Mouse (Mus musculus) cerebellum, postnatal 10 days (tissue): ENCODE measurements around the gene Rpgrip1.

Experiments
- DNase-seq, 2 experiments: peaks; one replicate each; pipeline ENCODE4 v3.0.0; 2021; ENCODE audit warnings: mixed read lengths in 2 of 2

The Rpgrip1 gene

GRCm38 (mm10) chr14:52118823-52119608, 8.5 kb downstream of the Rpgrip1 start:
- peak; percentile 84 to 86 for DNase-seq

- no peak for DNase-seq
Observed at GRCm38 (mm10) chr14:52120169-52120568, 9.7 kb downstream of the Rpgrip1 start.

GRCm38 (mm10) chr14:52123918-52124317, 13.4 kb downstream of the Rpgrip1 start:
- DNase-seq = peak; percentile 80 to 87

- DNase-seq = no peak
Observed at GRCm38 (mm10) chr14:52124636-52125035, 14.1 kb downstream of the Rpgrip1 start.

- no peak for DNase-seq
Observed at GRCm38 (mm10) chr14:52133584-52133983, 23.1 kb downstream of the Rpgrip1 start.

GRCm38 (mm10) chr14:52140577-52141444, 30.3 kb downstream of the Rpgrip1 start:
- DNase-seq = no peak

- DNase-seq = no peak
Observed at GRCm38 (mm10) chr14:52141445-52142127, 31.1 kb downstream of the Rpgrip1 start.

- no peak for DNase-seq
Observed at GRCm38 (mm10) chr14:52144165-52144564, 33.7 kb downstream of the Rpgrip1 start.

- peak; percentile 23 to 37 for DNase-seq
Observed at GRCm38 (mm10) chr14:52146540-52146939, 36.0 kb downstream of the Rpgrip1 start.

- no peak for DNase-seq
Observed at GRCm38 (mm10) chr14:52149888-52150287, 39.4 kb downstream of the Rpgrip1 start.

GRCm38 (mm10) chr14:52152179-52152578, 41.7 kb downstream of the Rpgrip1 start:
- no peak for DNase-seq

- DNase-seq = no peak
Observed at GRCm38 (mm10) chr14:52152613-52153012, 42.1 kb downstream of the Rpgrip1 start.

GRCm38 (mm10) chr14:52155008-52155407, 44.5 kb downstream of the Rpgrip1 start:
- no peak for DNase-seq

GRCm38 (mm10) chr14:52160911-52161310, 50.4 kb downstream of the Rpgrip1 start:
- no peak for DNase-seq

- DNase-seq = no peak
Observed at GRCm38 (mm10) chr14:52166571-52166970, 56.1 kb downstream of the Rpgrip1 start.

GRCm38 (mm10) chr14:52188788-52189187, 78.3 kb downstream of the Rpgrip1 start:
- DNase-seq = no peak

GRCm38 (mm10) chr14:52189519-52189918, 79.0 kb downstream of the Rpgrip1 start:
- peak in 1 of 2 experiments; percentile 23 for DNase-seq

GRCm38 (mm10) chr14:52190740-52191359, 80.3 kb downstream of the Rpgrip1 start:
- DNase-seq = peak; percentile 53 to 61

GRCm38 (mm10) chr14:52195691-52196090, 85.2 kb downstream of the Rpgrip1 start:
- DNase-seq = peak; percentile 73 to 75

GRCm38 (mm10) chr14:52196230-52197155, 86.0 kb downstream of the Rpgrip1 start:
- DNase-seq = peak in 1 of 2 experiments; percentile 50

- peak; percentile 90 to 91 for DNase-seq
Observed at GRCm38 (mm10) chr14:52197156-52197878, 86.8 kb downstream of the Rpgrip1 start, which contains the start of gene Supt16. Gene Supt16, minus strand, starts transcription at chr14:52197416.
